Mouse (Mus musculus) gastrocnemius, postnatal 4 days (tissue): ENCODE data around the gene Limk2. TPM values are rescaled to one million over a fixed set of nuclear protein-coding genes. Genes with fewer than 3 reads are reported as not detected.

ENCODE experiments used
- DNase-seq, 2 experiments: peaks; one replicate each; pipeline ENCODE4 v3.0.0; 2021 to 2022; ENCODE audit warnings: low spot score in 2 of 2, mixed read lengths in 2 of 2
- total RNA-seq, 2 experiments: library from RNA; stranded (reverse); gene quantifications; 2 replicates each; pipeline ENCODE4 v1.2.3; 2021

The Limk2 gene
- total RNA-seq, 2 experiments from 2014 or later: 23.6 to 28.2 TPM

GRCm38 (mm10) chr11:3417795-3418194 lies 8.8 kb upstream of the Limk2 start:
- no peak for DNase-seq

- no peak for DNase-seq
Observed at GRCm38 (mm10) chr11:3416399-3416798, 7.4 kb upstream of the Limk2 start.

GRCm38 (mm10) chr11:3412111-3412510 lies 3.1 kb upstream of the Limk2 start:
- no peak for DNase-seq

GRCm38 (mm10) chr11:3408131-3408996 lies 625 bp downstream of the Limk2 start:
- no peak for DNase-seq

- DNase-seq: no peak
Observed at GRCm38 (mm10) chr11:3404287-3405047, 4.5 kb downstream of the Limk2 start.

- DNase-seq: no peak
Observed at GRCm38 (mm10) chr11:3403024-3403423, 6.0 kb downstream of the Limk2 start.

- DNase-seq: no peak
Observed at GRCm38 (mm10) chr11:3398318-3398717, 10.7 kb downstream of the Limk2 start.

GRCm38 (mm10) chr11:3396562-3396961 lies 12.4 kb downstream of the Limk2 start:
- no peak for DNase-seq

GRCm38 (mm10) chr11:3396091-3396490 lies 12.9 kb downstream of the Limk2 start:
- DNase-seq: no peak

GRCm38 (mm10) chr11:3394520-3394919 lies 14.5 kb downstream of the Limk2 start:
- DNase-seq: no peak

GRCm38 (mm10) chr11:3392526-3392925 lies 16.5 kb downstream of the Limk2 start:
- no peak for DNase-seq

- DNase-seq: no peak
Observed at GRCm38 (mm10) chr11:3390789-3391188, 18.2 kb downstream of the Limk2 start.

GRCm38 (mm10) chr11:3389996-3390395 lies 19.0 kb downstream of the Limk2 start:
- DNase-seq: no peak

GRCm38 (mm10) chr11:3387482-3388196 lies 21.4 kb downstream of the Limk2 start:
- DNase-seq: no peak

GRCm38 (mm10) chr11:3386941-3387368 lies 22.0 kb downstream of the Limk2 start:
- peak; percentile 80 to 83 for DNase-seq

- DNase-seq: no peak
Observed at GRCm38 (mm10) chr11:3382602-3383594, 26.1 kb downstream of the Limk2 start.

GRCm38 (mm10) chr11:3381148-3381814 lies 27.7 kb downstream of the Limk2 start:
- DNase-seq: no peak

GRCm38 (mm10) chr11:3379427-3379826 lies 29.6 kb downstream of the Limk2 start:
- DNase-seq: no peak

GRCm38 (mm10) chr11:3374741-3375140 lies 34.2 kb downstream of the Limk2 start:
- no peak for DNase-seq

- no peak for DNase-seq
Observed at GRCm38 (mm10) chr11:3374293-3374645, 34.7 kb downstream of the Limk2 start.
